Mouse (Mus musculus): ENCODE data around the gene Cyp4f13. TPM values are rescaled to one million over a fixed set of nuclear protein-coding genes. Genes with fewer than 3 reads are reported as not detected.
A peak's percentile ranks its signal among the peaks of the same experiment; 100 is the strongest.

Cyp4f13 gene
- polyA plus RNA-seq, 1 experiment from 2014 or later = 6.9 TPM

DNA sequence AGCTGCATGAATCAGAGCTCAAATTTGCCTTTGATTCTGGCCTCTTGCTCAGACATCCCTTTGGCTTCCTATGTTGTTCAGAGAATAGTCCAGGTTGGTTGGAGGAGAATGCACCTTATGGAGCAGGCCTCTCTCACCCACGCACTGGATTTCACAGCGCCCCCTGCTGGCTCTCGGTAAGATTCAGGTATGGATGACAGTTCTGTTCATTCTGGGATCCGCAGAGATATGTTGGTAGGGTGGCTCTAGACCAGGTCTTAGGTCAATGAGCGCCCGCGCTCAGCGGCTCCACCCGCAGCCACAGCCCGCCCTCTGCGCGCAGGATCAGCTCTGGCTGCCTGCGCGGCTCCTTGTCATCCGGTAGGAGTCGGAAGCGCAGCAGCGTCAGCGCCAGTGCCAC lies 42.0 kb downstream of the Cyp4f13 start:
- WGBS = 13% methylated on average over 19 of the region's 19 CpGs

DNA sequence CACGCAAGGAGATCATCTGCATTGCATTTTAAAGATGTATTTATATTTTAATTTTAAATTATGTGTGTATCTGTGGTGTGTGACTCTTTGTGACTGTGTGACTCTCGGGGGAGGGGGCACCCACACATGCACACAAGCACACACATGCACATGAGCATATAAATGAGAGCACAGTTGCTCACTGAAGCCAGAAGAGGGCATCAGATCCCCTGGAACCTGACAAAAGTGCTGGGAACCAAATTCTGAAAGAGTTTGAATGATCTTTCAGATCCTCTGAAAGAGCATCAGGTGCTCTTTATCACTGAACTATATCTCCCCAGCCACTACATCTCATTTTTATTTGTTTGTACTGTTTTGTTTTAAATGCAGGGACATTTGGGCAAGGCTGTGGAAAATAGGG lies 42.8 kb downstream of the Cyp4f13 start:
- no peak for ATAC-seq (ENCODE audit: extremely low read depth, insufficient number of reproducible peaks, low FRiP score, low TSS enrichment)
- no peak overlapping the region for H3K4me2 ChIP-seq
- H3K9ac ChIP-seq = no peak overlapping the region
- H3K36me3 ChIP-seq = no peaks in the 10 kb centered on the region
- peaks cover 29% of the 10 kb centered on the region for H3K27me3 ChIP-seq (replicated peaks)
- no peaks in the 10 kb centered on the region for H3K9me3 ChIP-seq
- H3K4me3 ChIP-seq = no peak overlapping the region
- no peaks in the 10 kb centered on the region for H3K4me1 ChIP-seq
- 55% methylated on average over 2 of the region's 2 CpGs for WGBS
- no peak overlapping the region for H3K27ac ChIP-seq (replicated peaks)

More for the DNA sequence above, 42.0 kb downstream of the Cyp4f13 start:
- H3K36me3 ChIP-seq = no peaks in the 10 kb centered on the region
- no peak for ATAC-seq (ENCODE audit: extremely low read depth, insufficient number of reproducible peaks, low FRiP score, low TSS enrichment)
- no peaks in the 10 kb centered on the region for H3K4me1 ChIP-seq
- no peaks in the 10 kb centered on the region for H3K9me3 ChIP-seq
- H3K9ac ChIP-seq = 0 out of 2 replicates have a peak overlapping the region, but pooled peaks have one; percentile 19
- no peak overlapping the region for H3K27ac ChIP-seq (replicated peaks)
- H3K27me3 ChIP-seq (replicated peaks) = peaks cover 29% of the 10 kb centered on the region
- peak overlapping the region; percentile 20; the same call in 1 of the 2 replicates for H3K4me3 ChIP-seq
- H3K4me2 ChIP-seq = peak overlapping the region; percentile 56

DNA sequence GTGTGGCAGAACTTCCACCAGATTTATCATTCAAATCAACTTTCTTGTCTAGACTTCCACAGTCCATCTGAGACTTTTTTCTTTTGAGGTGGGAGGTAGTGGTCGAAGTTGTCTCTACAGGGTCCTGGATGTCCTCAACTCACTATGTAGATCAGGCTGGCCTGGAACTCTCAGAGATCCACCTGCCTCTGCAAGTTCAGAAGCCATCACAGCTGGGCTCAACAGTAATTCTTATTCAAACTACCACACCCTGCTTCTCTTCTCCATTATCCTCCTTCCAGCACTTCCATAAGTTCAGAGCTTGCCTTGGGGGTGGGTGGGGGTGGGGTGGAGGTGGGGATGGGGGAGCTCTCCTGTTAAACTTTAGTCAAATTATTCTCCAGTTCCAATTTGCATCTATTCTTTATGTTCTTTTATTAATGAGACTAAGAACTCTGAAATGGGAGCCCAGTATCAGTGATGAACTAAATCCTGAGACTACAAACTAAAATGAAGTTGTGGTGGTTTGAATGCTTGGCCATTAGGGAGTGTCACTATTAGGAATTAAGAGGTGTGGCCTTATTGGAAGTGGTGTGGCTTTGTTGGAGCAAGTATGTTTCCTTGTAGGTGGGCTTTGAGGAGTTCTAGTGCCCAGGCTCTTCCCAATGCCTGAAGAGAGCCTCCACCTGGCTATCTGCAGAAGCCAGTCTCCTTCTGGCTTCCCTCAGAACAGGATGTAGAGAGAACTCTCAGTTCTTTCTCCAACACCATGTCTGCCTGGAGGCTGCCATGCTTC lies 45.3 kb downstream of the Cyp4f13 start:
- no peak overlapping the region for H3K4me3 ChIP-seq
- H3K4me1 ChIP-seq = no peaks in the 10 kb centered on the region
- H3K9me3 ChIP-seq = no peaks in the 10 kb centered on the region
- H3K27me3 ChIP-seq (replicated peaks) = peaks cover 14% of the 10 kb centered on the region
- ATAC-seq (ENCODE audit: extremely low read depth, insufficient number of reproducible peaks, low FRiP score, low TSS enrichment) = no peak
- H3K36me3 ChIP-seq = no peaks in the 10 kb centered on the region
- 39% methylated on average over 1 of the region's 1 CpGs for WGBS
- no peak overlapping the region for H3K9ac ChIP-seq
- no peak overlapping the region for H3K27ac ChIP-seq (replicated peaks)
- H3K4me2 ChIP-seq = no peak overlapping the region

DNA sequence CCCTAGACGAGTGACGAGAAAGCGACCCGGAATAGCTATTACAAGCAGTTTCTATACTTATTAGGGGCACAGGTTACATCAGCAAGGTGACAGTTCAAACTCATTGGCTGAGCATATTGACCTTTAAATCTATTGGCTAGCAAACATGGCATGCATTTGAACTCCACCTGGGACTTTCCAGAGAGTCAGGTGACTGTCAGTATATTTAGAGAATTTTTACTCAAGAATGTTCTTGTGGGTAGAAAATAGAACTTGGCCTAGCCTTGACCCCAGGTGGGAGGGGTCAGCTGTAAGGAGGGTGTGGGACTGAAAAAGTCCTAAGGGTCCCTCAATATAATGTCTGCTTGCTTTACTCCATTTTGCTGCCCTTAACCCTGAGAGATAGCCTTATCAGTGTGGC lies 51.8 kb downstream of the Cyp4f13 start:
- H3K36me3 ChIP-seq = no peaks in the 10 kb centered on the region
- peaks cover 5% of the 10 kb centered on the region for H3K4me1 ChIP-seq
- WGBS = 90% methylated on average over 4 of the region's 4 CpGs
- no peak overlapping the region for H3K9ac ChIP-seq
- H3K9me3 ChIP-seq = no peaks in the 10 kb centered on the region
- no peak for ATAC-seq (ENCODE audit: extremely low read depth, insufficient number of reproducible peaks, low FRiP score, low TSS enrichment)
- H3K4me3 ChIP-seq = no peak overlapping the region
- H3K27me3 ChIP-seq (replicated peaks) = 0 out of 2 replicates have a peak, but pooled peaks cover 5% of the 10 kb centered on the region
- no peak overlapping the region for H3K27ac ChIP-seq (replicated peaks)
- no peak overlapping the region for H3K4me2 ChIP-seq

DNA sequence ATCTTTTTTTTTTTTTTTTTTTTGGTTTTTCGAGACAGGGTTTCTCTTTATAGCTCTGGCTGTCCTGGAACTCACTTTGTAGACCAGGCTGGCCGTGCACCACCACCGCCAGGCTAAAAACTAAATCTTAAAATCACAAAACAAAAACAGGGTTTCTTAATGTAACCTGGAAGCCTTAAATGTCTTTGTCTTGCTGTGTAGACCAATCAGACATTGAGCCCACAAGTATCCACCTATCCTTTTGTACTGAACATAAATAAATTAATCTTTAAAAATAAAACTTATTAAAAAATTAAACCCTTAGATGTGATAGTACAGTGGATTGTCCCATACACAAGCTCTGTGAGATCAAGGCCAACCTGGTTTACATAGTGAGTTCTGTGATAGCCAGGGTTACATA lies 53.3 kb downstream of the Cyp4f13 start:
- H3K9me3 ChIP-seq = no peaks in the 10 kb centered on the region
- no peak overlapping the region for H3K9ac ChIP-seq
- H3K4me3 ChIP-seq = no peak overlapping the region
- no peak for ATAC-seq (ENCODE audit: extremely low read depth, insufficient number of reproducible peaks, low FRiP score, low TSS enrichment)
- WGBS = 74% methylated on average over 3 of the region's 3 CpGs
- H3K4me2 ChIP-seq = no peak overlapping the region
- 0 out of 2 replicates have a peak, but pooled peaks cover 5% of the 10 kb centered on the region for H3K27me3 ChIP-seq (replicated peaks)
- H3K4me1 ChIP-seq = peaks cover 10% of the 10 kb centered on the region
- H3K36me3 ChIP-seq = no peaks in the 10 kb centered on the region
- no peak overlapping the region for H3K27ac ChIP-seq (replicated peaks)

DNA sequence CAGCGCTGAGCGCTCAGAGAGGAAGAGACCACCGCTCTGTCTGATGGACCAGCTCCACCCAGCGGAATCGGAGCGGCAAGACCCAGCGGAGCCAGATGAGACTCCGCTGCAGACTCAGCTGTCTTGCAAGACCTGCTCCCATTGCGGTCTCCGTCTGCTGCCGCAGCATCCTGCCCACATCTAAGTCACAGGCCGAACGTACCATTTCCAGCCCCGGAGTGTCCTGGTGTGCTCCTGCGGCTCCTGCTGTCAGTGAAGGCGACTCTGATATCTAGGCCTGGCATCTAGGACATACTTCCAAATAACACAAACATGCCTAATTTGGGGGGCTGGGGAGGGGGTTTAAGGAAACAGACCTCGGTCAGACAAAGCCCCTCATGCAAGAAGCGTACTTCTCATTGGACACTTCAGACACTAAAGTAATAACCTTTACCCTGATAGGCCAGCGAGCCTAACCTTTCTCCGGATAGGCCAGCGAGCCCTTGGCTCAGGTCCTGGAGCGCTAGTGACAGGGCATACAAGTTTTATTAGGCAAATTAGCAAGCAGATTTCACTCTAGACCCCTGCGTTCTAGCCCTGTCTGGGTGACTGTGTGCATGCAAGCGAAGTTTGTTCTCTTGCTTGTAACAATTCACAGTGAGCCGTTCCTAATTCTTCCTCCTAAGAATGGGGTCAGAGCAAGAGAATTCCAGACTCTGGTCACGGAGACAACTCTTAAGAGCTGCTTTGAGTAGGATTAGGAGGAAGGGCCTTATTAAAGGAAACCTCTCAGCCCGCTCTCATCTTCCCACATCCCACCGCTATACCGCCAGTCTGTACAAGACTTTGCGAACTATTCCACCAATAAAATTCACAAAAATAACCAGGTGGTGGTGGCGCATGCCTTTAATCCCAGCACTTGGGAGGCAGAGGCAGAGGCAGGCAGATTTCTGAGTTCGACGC lies 55.7 kb downstream of the Cyp4f13 start, which contains the start of gene Zfp870:
Gene Zfp870, minus strand, starts transcription at position 404 of the 942 bp plus-strand sequence.
- H3K9ac ChIP-seq = peak within 1 kb of the TSS; percentile 97
- peak within 1 kb of the TSS; percentile 89 for H3K4me3 ChIP-seq
- H3K4me2 ChIP-seq = peak within 1 kb of the TSS; percentile 86
- H3K36me3 ChIP-seq = peaks cover 15% of the 10 kb centered on the region
- H3K27me3 ChIP-seq (replicated peaks) = 0 out of 2 replicates have a peak, but pooled peaks cover 5% of the 10 kb centered on the region
- peaks cover 10% of the 10 kb centered on the region for H3K4me1 ChIP-seq
- WGBS = 12% methylated on average over 33 of the region's 33 CpGs
- peak within 1 kb of the TSS; percentile 88 for H3K27ac ChIP-seq (replicated peaks)
- peak; percentile 95 for ATAC-seq (ENCODE audit: extremely low read depth, insufficient number of reproducible peaks, low FRiP score, low TSS enrichment)
- H3K9me3 ChIP-seq = no peaks in the 10 kb centered on the region

DNA sequence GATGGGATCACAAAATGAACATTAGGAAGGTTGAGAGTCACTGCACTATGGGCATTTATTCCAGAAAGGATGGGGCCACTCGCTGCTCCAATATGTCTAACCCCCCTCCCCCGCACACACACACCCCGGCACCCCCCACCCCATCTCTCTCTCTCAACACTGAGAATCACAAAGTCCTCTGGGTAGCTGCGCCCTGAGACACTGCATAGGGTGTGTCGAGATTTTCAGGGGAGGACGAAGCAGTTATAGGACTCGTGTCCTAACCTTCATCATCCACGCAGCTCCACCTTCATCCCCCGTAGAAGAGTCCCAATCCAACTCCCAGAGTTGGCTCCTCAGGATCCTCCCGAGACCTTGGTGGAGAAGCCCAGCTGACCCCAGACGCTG lies 56.4 kb downstream of the Cyp4f13 start:
- 0 out of 2 replicates have a peak, but pooled peaks cover 5% of the 10 kb centered on the region for H3K27me3 ChIP-seq (replicated peaks)
- H3K4me2 ChIP-seq = peak overlapping the region; percentile 86
- WGBS = 4% methylated on average over 11 of the region's 11 CpGs
- peak overlapping the region; percentile 88 for H3K27ac ChIP-seq (replicated peaks)
- no peaks in the 10 kb centered on the region for H3K9me3 ChIP-seq
- peaks cover 10% of the 10 kb centered on the region for H3K4me1 ChIP-seq
- H3K36me3 ChIP-seq = peaks cover 15% of the 10 kb centered on the region
- H3K4me3 ChIP-seq = peak overlapping the region; percentile 89
- ATAC-seq (ENCODE audit: extremely low read depth, insufficient number of reproducible peaks, low FRiP score, low TSS enrichment) = no peak
- peak overlapping the region; percentile 97 for H3K9ac ChIP-seq

DNA sequence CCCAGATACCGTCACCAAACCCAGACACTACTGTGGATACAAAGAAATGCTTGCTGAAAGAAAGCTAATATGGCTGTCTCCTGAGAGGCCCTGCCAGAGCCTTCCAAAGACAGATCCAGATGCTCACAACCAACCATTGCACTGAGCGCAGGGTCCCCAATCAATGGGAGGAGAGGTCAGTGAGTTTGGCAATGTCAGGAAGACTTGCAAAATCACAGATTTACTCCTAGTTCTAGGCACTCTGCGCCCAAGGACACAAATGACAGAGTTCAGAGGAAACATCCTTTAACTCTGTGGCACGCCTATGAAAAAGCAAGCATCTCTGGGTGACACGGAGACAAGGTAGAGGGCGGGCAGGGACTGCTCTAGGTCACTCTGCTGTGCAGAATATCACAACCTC lies 57.6 kb downstream of the Cyp4f13 start:
- H3K36me3 ChIP-seq = peaks cover 27% of the 10 kb centered on the region
- H3K27ac ChIP-seq (replicated peaks) = no peak overlapping the region
- no peak for ATAC-seq (ENCODE audit: extremely low read depth, insufficient number of reproducible peaks, low FRiP score, low TSS enrichment)
- no peaks in the 10 kb centered on the region for H3K9me3 ChIP-seq
- no peak overlapping the region for H3K4me2 ChIP-seq
- no peak overlapping the region for H3K4me3 ChIP-seq
- H3K4me1 ChIP-seq = peaks cover 10% of the 10 kb centered on the region
- H3K9ac ChIP-seq = no peak overlapping the region
- 93% methylated on average over 6 of the region's 6 CpGs for WGBS
- H3K27me3 ChIP-seq (replicated peaks) = 0 out of 2 replicates have a peak, but pooled peaks cover 2% of the 10 kb centered on the region

DNA sequence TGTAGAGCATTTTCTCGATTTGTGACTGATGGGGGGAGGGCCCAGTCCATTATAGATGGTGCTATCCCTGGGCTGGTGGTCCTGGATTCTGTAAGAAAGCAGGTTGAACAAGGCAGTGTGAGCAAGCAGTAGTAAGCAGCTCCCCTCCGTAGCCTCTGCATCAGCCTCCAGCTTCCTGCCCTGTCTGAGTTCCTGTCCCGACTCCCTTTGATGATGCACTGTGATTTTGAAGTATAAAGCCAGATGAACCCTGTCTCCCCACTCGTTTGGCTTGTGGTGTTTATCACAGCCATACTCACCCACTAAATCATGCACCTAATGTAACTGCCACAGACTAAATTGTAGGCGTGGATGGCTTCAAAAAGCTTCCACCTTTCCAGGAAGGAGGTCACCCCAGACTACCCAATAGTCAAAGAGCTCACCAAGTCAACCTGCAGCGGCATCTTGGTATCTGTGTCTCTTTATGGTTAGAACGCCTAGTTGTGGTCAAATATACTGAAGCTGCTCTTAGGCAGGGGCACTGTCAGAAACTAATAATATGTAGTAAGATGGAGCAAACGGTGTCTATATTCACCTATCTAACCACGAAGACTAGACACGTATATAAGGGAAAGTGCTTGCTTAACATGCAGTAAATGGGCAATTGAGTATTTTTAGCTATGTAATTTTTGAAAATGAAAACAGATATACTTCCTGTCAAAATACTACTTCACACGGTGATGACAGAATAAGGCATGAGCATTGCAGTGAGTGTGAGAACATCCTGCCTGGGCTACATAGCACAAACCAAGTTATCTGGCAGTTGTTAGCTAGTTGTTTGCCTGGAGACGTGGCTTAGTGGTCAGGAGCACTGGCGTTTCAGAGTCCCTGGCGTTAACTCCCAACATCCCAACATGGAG lies 66.6 kb downstream of the Cyp4f13 start:
- WGBS = 85% methylated on average over 14 of the region's 14 CpGs
- no peaks in the 10 kb centered on the region for H3K9me3 ChIP-seq

DNA sequence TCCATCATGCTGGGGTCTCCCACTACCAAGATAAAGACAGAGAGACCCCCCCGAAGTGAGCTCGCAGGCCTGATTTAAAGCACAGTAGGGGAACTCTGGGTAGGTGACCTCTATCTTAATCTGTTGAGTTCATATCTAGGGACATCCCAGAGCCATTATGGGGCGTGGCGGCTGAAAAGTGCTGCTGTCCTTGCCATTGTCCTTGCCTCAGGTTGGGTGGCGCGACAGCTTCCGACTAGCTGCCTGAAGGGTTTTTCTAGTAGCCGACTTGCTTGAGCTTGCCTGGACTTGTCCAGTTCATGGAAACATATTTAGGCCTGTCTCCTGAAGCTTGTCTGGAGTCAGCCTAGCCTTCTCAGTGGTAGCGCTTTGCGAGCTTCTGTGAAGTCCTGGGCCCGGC lies 68.4 kb downstream of the Cyp4f13 start:
- ATAC-seq (ENCODE audit: extremely low read depth, insufficient number of reproducible peaks, low FRiP score, low TSS enrichment) = no peak
- H3K36me3 ChIP-seq = peaks cover 49% of the 10 kb centered on the region
- H3K4me1 ChIP-seq = peaks cover 5% of the 10 kb centered on the region; the same call in 1 of the 2 replicates
- no peak overlapping the region for H3K27ac ChIP-seq (replicated peaks)
- H3K4me2 ChIP-seq = no peak overlapping the region
- WGBS = 89% methylated on average over 11 of the region's 11 CpGs
- H3K27me3 ChIP-seq (replicated peaks) = peaks cover 16% of the 10 kb centered on the region
- no peak overlapping the region for H3K4me3 ChIP-seq
- H3K9me3 ChIP-seq = no peaks in the 10 kb centered on the region
- no peak overlapping the region for H3K9ac ChIP-seq

More for the DNA sequence above, 66.6 kb downstream of the Cyp4f13 start:
- Histone ChIP-seq H3K36me3 (peaks cover 67% of the 10 kb centered on the region), H3K27me3 (replicated peaks) (peaks cover 16% of the 10 kb centered on the region), H3K4me1 (peaks cover 5% of the 10 kb centered on the region; the same call in 1 of the 2 replicates), H3K27ac (replicated peaks) (no peak overlapping the region), H3K4me3 (no peak overlapping the region), H3K4me2 (no peak overlapping the region), H3K9ac (no peak overlapping the region)
- ATAC-seq (ENCODE audit: extremely low read depth, insufficient number of reproducible peaks, low FRiP score, low TSS enrichment) = no peak
